Mouse (Mus musculus) lung, embryonic 16.5 days (tissue): Measurements from ENCODE around the gene Tsc1. TPM values are rescaled to one million over a fixed set of nuclear protein-coding genes. Genes with fewer than 3 reads are reported as not detected.
A peak's percentile ranks its signal among the peaks of the same experiment; 100 is the strongest.

ENCODE experiments used
- ATAC-seq: fragments of 200-750 bp; cut with Nextera tagmentation; 2 replicates; pipeline ENCODE4 v1.8.0; 2017; ENCODE audit warnings: low read depth, mild to moderate bottlenecking, moderate library complexity
- H3K27ac ChIP-seq: fragments of 300-500 bp; sonication (generic); 2 replicates; pipeline ENCODE4 v1.5.1; 2014; ENCODE audit warnings: mild to moderate bottlenecking, control low read depth, low read length
- H3K27me3 ChIP-seq: fragments of 300-500 bp; sonication (generic); 2 replicates; pipeline ENCODE4 v1.6.1; 2014; ENCODE audit warnings: low read depth, low read length, mixed read lengths; ENCODE audit not compliant: control insufficient read depth, insufficient read depth
- H3K36me3 ChIP-seq: fragments of 300-500 bp; sonication (generic); 2 replicates; pipeline ENCODE4 v1.6.1; 2014; ENCODE audit warnings: low read length; ENCODE audit not compliant: control insufficient read depth, insufficient read depth
- H3K4me1 ChIP-seq: fragments of 300-500 bp; sonication (generic); replicated peaks from 2 replicates; pipeline ENCODE4 v1.6.1; 2014; ENCODE audit warnings: low read length, mixed read lengths; ENCODE audit not compliant: control insufficient read depth, insufficient read depth
- H3K4me2 ChIP-seq: fragments of 300-500 bp; sonication (generic); 2 replicates; pipeline ENCODE4 v1.6.1; 2014; ENCODE audit warnings: low read depth, low read length, control low read depth
- H3K4me3 ChIP-seq: fragments of 300-500 bp; sonication (generic); 2 replicates; pipeline ENCODE4 v1.5.1; 2014; ENCODE audit warnings: mild to moderate bottlenecking, low read length, control low read depth
- H3K9ac ChIP-seq: fragments of 300-500 bp; sonication (generic); 2 replicates; pipeline ENCODE4 v1.6.1; 2014; ENCODE audit warnings: low read length, control low read depth
- H3K9me3 ChIP-seq: fragments of 300-500 bp; sonication (generic); 2 replicates; pipeline ENCODE4 v1.6.1; 2016; ENCODE audit warnings: low read length; ENCODE audit not compliant: control insufficient read depth
- WGBS: fragments of 180-500 bp; shearing (Covaris S2); extraction: QIAGEN DNeasy Blood & Tissue Kit; methylation state at CpG from one replicate; pipeline ENCODE4 v1.1.7; 2014; 5-methylcytosine and 5-hydroxymethylcytosine counted together
- polyA plus RNA-seq: library from polyadenylated mRNA; unstranded; fragments of >200 nt; fragmentation: Nextera tagmentation; extraction: Ambion mirVana; gene quantifications from 2 replicates; pipeline ENCODE4 v1.2.1, GENCODE M21; 2015

The Tsc1 gene
- 16.5 and 18.2 TPM in 2 replicates for polyA plus RNA-seq

GRCm38 (mm10) chr2:28640461-28641424 lies at the start of gene Tsc1:
TSS of gene Tsc1 (plus strand) at chr2:28641228.
- Histone ChIP-seq H3K27ac (peak within 1 kb of the TSS; percentile 78), H3K36me3 (no peaks in the 10 kb centered on the region), H3K4me1 (peaks cover 16% of the 10 kb centered on the region), H3K4me2 (peak within 1 kb of the TSS; percentile 90), H3K27me3 (no peaks in the 10 kb centered on the region), H3K9ac (peak within 1 kb of the TSS; percentile 89), H3K4me3 (peak within 1 kb of the TSS; percentile 78), H3K9me3 (no peaks in the 10 kb centered on the region)
- 1% methylated on average over 47 of the region's 47 CpGs for WGBS
- peak; percentile 95 for ATAC-seq

DNA sequence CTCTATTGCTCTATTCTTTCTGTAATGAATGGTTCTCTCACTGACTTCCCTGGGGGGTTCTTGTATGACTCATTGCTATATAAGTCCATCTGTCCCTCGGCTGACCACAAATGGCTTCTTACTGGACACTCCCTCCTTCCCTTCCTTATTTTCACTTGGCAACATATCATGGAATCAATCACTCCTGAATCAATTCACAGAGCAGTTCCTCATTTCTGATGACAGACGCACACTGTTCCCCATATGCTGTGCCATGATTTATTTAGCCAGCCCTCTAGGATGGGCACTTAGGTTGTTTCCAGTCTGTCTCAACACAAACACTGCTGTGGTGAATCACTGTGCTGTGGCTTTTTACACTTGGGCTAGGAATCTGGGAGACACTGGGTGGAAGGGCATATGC lies 49.5 kb upstream of the Tsc1 start:
- no peaks in the 10 kb centered on the region for H3K9me3 ChIP-seq
- H3K9ac ChIP-seq: no peak overlapping the region
- no peak overlapping the region for H3K4me2 ChIP-seq
- H3K36me3 ChIP-seq: no peaks in the 10 kb centered on the region
- ATAC-seq: no peak
- WGBS: 60% methylated on average over 2 of the region's 2 CpGs
- H3K4me1 ChIP-seq: no peaks in the 10 kb centered on the region
- H3K27ac ChIP-seq: no peak overlapping the region
- no peaks in the 10 kb centered on the region for H3K27me3 ChIP-seq
- no peak overlapping the region for H3K4me3 ChIP-seq

DNA sequence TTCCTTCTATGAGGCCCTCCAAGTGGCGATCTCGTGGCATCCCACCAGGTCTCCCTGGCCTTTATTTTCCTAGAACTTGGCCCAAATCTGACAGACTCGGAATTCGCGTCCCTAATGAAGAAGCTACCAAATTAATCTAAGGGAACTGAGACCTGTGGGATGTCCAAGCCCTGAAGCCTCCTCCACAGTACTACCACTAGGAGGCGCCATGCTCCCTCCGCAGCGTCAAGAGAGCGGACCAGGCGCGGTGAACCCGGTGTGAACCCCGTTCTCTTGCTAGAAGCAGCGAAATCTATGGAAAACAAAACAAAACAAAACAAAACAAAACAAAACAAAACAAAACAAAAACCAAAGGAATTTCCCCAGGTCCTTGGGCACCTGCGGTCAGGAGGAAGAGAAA lies 48.2 kb upstream of the Tsc1 start:
- Histone ChIP-seq H3K27me3 (no peaks in the 10 kb centered on the region), H3K27ac (no peak overlapping the region), H3K4me3 (no peak overlapping the region), H3K4me1 (no peaks in the 10 kb centered on the region), H3K9me3 (no peaks in the 10 kb centered on the region), H3K4me2 (peak overlapping the region; percentile 21; the same call in 1 of the 2 replicates), H3K9ac (no peak overlapping the region), H3K36me3 (no peaks in the 10 kb centered on the region)
- no peak for ATAC-seq
- 7% methylated on average over 15 of the region's 15 CpGs for WGBS

- H3K9me3 ChIP-seq: no peaks in the 10 kb centered on the region
- WGBS: 72% methylated on average over 7 of the region's 7 CpGs
These were observed 45.0 kb upstream of the Tsc1 start for GRCm38 (mm10) chr2:28596021-28596420.

DNA sequence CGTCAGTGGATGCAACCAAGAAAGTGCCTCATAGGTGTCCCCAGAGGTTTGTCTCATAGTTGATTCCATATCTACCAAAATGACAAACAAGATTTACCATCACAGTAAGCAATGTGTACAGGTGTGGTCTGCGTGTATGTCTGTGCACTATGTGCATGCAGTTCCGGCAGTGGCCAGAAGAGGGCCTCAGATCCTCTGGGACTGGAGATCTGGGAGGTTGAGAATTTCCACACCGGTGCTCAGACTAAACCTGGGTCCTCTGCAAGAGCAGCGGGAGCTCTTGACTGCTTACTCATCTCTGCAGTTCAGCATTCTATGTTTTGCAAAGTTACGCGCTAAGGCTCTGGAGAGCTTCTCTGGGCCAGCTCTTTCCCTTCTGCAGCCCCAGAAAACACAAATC lies 44.0 kb upstream of the Tsc1 start:
- Histone ChIP-seq H3K4me3 (no peak overlapping the region), H3K27ac (no peak overlapping the region), H3K27me3 (no peaks in the 10 kb centered on the region), H3K4me2 (no peak overlapping the region), H3K36me3 (no peaks in the 10 kb centered on the region), H3K9me3 (no peaks in the 10 kb centered on the region), H3K4me1 (no peaks in the 10 kb centered on the region), H3K9ac (no peak overlapping the region)
- no peak for ATAC-seq
- 89% methylated on average over 7 of the region's 7 CpGs for WGBS

More at GRCm38 (mm10) chr2:28596021-28596420, 45.0 kb upstream of the Tsc1 start:
- no peak overlapping the region for H3K4me3 ChIP-seq
- H3K27ac ChIP-seq: no peak overlapping the region
- no peak overlapping the region for H3K9ac ChIP-seq
- H3K27me3 ChIP-seq: no peaks in the 10 kb centered on the region
- ATAC-seq: no peak
- H3K4me1 ChIP-seq: no peaks in the 10 kb centered on the region
- H3K36me3 ChIP-seq: no peaks in the 10 kb centered on the region
- H3K4me2 ChIP-seq: no peak overlapping the region

DNA sequence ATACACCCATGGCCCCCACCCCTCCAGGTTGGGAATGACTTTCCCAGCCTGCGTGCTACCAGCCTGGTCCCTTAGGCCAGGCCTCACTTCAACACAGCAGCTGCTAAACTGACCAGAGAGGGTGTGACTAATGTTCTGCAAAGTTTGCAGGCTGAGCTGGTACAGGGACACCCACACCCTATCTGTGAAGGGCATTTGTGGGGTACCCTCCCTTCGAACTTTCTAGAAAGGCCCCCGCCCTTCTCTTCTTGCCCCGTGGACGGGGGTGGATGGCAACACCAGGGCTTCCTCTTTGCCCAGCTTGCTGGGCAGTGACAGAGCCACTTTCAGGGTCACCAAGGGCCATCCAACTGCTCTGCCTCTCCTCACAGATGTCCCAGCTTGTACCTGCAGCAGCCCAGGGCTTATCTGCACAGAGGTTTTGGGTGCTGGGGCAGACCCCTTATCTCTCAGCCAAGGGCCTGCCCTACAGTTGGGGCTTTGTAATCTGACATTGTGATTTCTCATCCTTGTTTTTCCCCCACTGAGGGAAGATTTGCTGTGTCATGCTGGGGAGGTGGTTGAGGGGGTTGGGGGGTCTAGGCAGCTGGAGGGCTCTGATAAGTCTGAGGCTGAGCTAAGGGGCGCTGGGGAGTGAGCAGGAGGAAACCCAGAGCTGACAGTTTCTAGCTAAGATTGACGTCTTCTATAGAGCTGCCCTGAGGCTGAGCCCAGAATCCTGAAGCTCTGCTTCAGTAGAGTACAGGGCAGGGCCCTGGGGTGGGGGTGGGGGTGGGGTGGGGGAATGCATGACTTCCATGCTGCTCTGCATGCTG lies 43.1 kb upstream of the Tsc1 start:
- no peak overlapping the region for H3K27ac ChIP-seq
- no peak overlapping the region for H3K4me2 ChIP-seq
- H3K4me1 ChIP-seq: no peaks in the 10 kb centered on the region
- no peaks in the 10 kb centered on the region for H3K27me3 ChIP-seq
- no peak overlapping the region for H3K9ac ChIP-seq
- no peak for ATAC-seq
- no peaks in the 10 kb centered on the region for H3K36me3 ChIP-seq
- no peaks in the 10 kb centered on the region for H3K9me3 ChIP-seq
- no peak overlapping the region for H3K4me3 ChIP-seq
- 61% methylated on average over 7 of the region's 7 CpGs for WGBS

DNA sequence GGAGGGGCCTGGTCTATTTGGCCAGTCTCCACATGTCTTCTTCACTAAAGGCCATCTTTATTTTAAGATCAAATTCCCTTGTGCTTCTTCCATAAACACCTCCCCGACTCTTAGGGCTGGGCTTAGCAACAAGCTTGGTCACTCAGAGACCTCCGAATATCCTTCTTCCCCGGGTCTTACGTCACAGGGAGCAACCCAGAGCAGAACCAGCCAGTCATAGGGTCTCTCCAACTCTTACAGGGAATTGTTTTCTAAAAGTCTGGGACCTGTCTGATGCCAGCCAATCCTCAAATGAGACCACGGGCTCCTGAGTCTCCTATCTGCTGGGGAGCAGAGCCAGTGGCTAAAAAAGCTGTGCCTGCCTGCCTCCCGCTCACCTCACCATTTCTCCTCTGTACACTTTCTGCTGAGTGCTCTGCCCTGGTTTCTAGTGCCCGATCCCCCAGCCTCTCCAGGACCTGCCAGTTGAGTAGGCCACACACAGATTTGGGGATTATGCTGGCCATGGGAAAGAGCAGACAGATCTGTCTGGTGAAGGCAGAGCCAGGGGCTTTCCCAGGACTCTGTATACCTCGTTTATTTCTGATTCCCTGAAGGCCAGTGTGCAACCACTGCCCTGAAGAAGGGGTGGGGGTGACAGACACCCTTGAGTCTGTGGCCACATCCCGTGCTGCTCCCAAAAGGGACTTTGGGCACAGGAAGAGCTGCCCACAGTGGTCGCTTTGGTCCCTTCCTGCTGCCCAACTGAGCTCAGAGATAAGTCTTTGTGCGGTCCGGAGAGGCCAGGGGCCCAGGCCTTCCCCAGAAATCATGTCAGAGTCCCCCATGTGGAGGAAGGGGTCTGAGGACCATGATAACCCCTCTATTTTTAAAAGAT lies 42.1 kb upstream of the Tsc1 start:
- Histone ChIP-seq H3K4me3 (no peak overlapping the region), H3K9ac (no peak overlapping the region), H3K27me3 (no peaks in the 10 kb centered on the region), H3K27ac (no peak overlapping the region), H3K4me2 (no peak overlapping the region), H3K4me1 (no peaks in the 10 kb centered on the region), H3K36me3 (no peaks in the 10 kb centered on the region), H3K9me3 (no peaks in the 10 kb centered on the region)
- no peak for ATAC-seq
- 51% methylated on average over 12 of the region's 12 CpGs for WGBS

DNA sequence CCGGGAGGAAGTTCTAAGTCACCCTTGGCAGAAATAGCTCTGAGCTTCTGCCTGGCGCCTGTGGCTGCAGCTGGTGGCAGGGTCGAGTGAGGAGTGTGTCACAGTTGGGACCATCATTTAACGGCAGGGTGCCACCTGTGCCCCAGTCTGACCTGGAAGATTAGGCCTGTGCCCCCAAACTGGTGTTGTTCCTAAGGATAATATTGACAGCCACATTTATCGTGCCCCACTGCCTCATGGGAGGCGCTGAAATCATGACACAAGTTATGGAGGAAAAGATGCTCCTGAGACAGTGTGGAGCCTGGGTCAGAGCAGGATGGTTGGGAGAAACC lies 41.5 kb upstream of the Tsc1 start:
- Histone ChIP-seq H3K27ac (no peak overlapping the region), H3K9ac (no peak overlapping the region), H3K4me2 (no peak overlapping the region), H3K27me3 (no peaks in the 10 kb centered on the region), H3K36me3 (no peaks in the 10 kb centered on the region), H3K9me3 (no peaks in the 10 kb centered on the region), H3K4me3 (no peak overlapping the region), H3K4me1 (no peaks in the 10 kb centered on the region)
- ATAC-seq: no peak
- 62% methylated on average over 6 of the region's 6 CpGs for WGBS
